Mouse (Mus musculus): Measurements from ENCODE around the gene Zcchc8. TPM values are rescaled to one million over a fixed set of nuclear protein-coding genes. Genes with fewer than 3 reads are reported as not detected.
A peak's percentile ranks its signal among the peaks of the same experiment; 100 is the strongest.

The Zcchc8 gene
- total and polyA plus RNA-seq, 2 experiments from 2014 or later: 40.6 to 46.3 TPM

DNA sequence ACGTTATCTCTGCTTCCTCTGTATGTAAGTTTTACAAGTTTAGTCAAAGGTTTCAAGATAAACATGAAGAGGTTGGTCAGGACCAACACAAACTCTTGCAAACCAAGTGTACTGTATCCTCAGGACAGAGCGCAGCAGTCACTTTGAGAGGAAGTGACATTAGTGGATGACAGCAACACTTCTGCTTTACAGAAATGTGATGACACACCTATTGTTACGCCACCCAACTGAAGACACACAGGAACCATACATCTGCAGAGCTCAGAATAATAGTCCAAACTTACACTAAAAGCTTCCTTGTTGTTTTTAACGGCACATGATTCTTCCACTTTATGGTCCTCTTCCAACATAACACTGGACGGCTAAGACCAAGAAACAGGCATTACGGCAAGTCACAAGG, 7.1 kb downstream of the Zcchc8 start:
- H3K9me3 ChIP-seq (ENCODE audit: low read length): no peaks in the 10 kb centered on the region
- H3K27ac ChIP-seq (ENCODE audit: low read depth, low read length): no peak overlapping the region
- no peaks in the 10 kb centered on the region for H3K4me1 ChIP-seq (ENCODE audit: insufficient read depth, low read length)
- no peak overlapping the region for H3K9ac ChIP-seq (replicated peaks; ENCODE audit: low read length, poor library complexity, severe bottlenecking)
- DNase-seq (ENCODE audit: low spot score): no peak
- H3K36me3 ChIP-seq (ENCODE audit: insufficient read depth, low read length): peaks cover 54% of the 10 kb centered on the region
- WGBS: 95% methylated on average over 6 of the region's 6 CpGs
- TF ChIP-seq CTCF (IDR thresholded peaks at IDR 0.05): no peak
- no peak overlapping the region for H3K4me3 ChIP-seq (ENCODE audit: low read depth, low read length)
- H3K4me2 ChIP-seq (ENCODE audit: low read depth, low read length, poor library complexity, severe bottlenecking): no peak overlapping the region
- ATAC-seq (ENCODE audit: low FRiP score): no peak
- no peaks in the 10 kb centered on the region for H3K27me3 ChIP-seq (ENCODE audit: insufficient read depth, low read length)

DNA sequence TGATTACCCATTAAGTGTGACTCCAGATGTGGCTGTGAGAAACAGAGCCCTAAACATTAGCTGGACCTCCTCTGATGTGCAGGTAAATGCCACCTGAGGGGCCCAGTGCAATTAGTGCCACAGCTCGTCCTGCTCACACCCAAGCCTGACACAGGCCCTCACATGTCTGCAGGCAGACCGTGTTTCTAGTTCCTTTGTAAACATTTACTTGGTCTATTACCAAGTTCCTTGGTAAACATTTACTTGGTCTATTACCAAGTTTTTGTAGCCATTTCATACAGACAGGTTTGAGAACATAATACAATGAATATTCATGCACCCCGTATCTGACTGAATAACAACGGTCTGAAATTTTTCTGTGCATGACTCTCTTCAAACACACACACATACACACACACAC, 11.3 kb downstream of the Zcchc8 start:
- Histone ChIP-seq H3K4me3 (ENCODE audit: low read depth, low read length) (no peak overlapping the region), H3K36me3 (ENCODE audit: insufficient read depth, low read length) (peaks cover 75% of the 10 kb centered on the region), H3K4me1 (ENCODE audit: insufficient read depth, low read length) (no peaks in the 10 kb centered on the region), H3K4me2 (ENCODE audit: low read depth, low read length, poor library complexity, severe bottlenecking) (no peak overlapping the region), H3K27ac (ENCODE audit: low read depth, low read length) (no peak overlapping the region), H3K9ac (replicated peaks; ENCODE audit: low read length, poor library complexity, severe bottlenecking) (no peak overlapping the region), H3K9me3 (ENCODE audit: low read length) (no peaks in the 10 kb centered on the region), H3K27me3 (ENCODE audit: insufficient read depth, low read length) (no peaks in the 10 kb centered on the region)
- DNase-seq (ENCODE audit: low spot score): no peak
- no peak for TF ChIP-seq CTCF (IDR thresholded peaks at IDR 0.05)
- ATAC-seq (ENCODE audit: low FRiP score): no peak
- WGBS: 91% methylated on average over 4 of the region's 4 CpGs

DNA sequence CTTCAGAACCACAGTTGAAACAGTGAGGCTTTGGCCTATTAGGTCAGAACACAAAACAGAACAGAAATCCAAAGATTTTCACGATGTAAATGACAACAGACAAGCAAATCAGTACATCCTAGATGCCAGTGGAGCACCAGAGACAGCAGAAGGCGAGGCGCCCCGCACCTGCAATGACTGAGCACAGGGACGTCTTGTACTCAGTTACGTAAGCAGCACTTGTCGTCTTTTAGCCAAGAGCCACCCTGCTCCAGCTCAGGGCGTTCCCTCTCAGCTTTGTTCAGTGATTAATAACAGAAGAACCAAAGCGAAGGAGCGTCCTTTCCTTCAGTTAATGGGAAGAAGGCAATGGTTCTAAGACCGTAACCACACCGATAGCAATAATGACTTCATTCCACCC, 12.3 kb downstream of the Zcchc8 start:
- ATAC-seq (ENCODE audit: low FRiP score): no peak
- no peak for DNase-seq (ENCODE audit: low spot score)
- no peaks in the 10 kb centered on the region for H3K27me3 ChIP-seq (ENCODE audit: insufficient read depth, low read length)
- no peak overlapping the region for H3K9ac ChIP-seq (replicated peaks; ENCODE audit: low read length, poor library complexity, severe bottlenecking)
- no peaks in the 10 kb centered on the region for H3K9me3 ChIP-seq (ENCODE audit: low read length)
- H3K4me2 ChIP-seq (ENCODE audit: low read depth, low read length, poor library complexity, severe bottlenecking): no peak overlapping the region
- no peak overlapping the region for H3K27ac ChIP-seq (ENCODE audit: low read depth, low read length)
- no peak for TF ChIP-seq CTCF (IDR thresholded peaks at IDR 0.05)
- WGBS: 94% methylated on average over 12 of the region's 12 CpGs
- H3K4me1 ChIP-seq (ENCODE audit: insufficient read depth, low read length): no peaks in the 10 kb centered on the region
- peaks cover 73% of the 10 kb centered on the region for H3K36me3 ChIP-seq (ENCODE audit: insufficient read depth, low read length)
- H3K4me3 ChIP-seq (ENCODE audit: low read depth, low read length): no peak overlapping the region

DNA sequence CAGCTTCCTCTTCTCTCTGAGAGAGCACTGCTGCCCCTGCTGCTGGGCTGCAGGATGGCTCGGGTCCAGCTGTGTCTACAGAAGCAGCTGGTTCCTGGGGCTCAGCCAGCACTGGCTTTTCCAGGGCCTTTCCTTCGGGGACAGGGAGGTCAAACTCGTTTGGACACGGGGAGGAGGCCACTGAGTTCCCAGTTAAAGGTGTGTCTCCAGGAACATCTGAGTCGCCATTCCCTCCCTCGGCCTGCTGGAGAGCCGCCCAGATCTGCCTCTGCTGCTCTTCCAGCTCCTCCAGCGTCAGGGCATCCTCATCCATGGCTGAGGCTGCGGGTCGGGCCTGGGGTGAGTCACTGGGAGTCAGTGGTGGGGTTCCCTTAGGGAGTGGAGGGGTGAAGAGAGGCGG, 20.3 kb downstream of the Zcchc8 start:
- Histone ChIP-seq H3K4me2 (ENCODE audit: low read depth, low read length, poor library complexity, severe bottlenecking) (no peak overlapping the region), H3K27me3 (ENCODE audit: insufficient read depth, low read length) (no peaks in the 10 kb centered on the region), H3K4me1 (ENCODE audit: insufficient read depth, low read length) (no peaks in the 10 kb centered on the region), H3K9me3 (ENCODE audit: low read length) (no peaks in the 10 kb centered on the region), H3K9ac (replicated peaks; ENCODE audit: low read length, poor library complexity, severe bottlenecking) (no peak overlapping the region), H3K36me3 (ENCODE audit: insufficient read depth, low read length) (peaks cover 49% of the 10 kb centered on the region), H3K27ac (ENCODE audit: low read depth, low read length) (no peak overlapping the region), H3K4me3 (ENCODE audit: low read depth, low read length) (no peak overlapping the region)
- 0 out of 2 replicates have a peak, but pooled peaks have one; percentile 12 for TF ChIP-seq CTCF (IDR thresholded peaks at IDR 0.05)
- ATAC-seq (ENCODE audit: low FRiP score): no peak
- DNase-seq (ENCODE audit: low spot score): peak; percentile 66
- WGBS: 69% methylated on average over 11 of the region's 11 CpGs

DNA sequence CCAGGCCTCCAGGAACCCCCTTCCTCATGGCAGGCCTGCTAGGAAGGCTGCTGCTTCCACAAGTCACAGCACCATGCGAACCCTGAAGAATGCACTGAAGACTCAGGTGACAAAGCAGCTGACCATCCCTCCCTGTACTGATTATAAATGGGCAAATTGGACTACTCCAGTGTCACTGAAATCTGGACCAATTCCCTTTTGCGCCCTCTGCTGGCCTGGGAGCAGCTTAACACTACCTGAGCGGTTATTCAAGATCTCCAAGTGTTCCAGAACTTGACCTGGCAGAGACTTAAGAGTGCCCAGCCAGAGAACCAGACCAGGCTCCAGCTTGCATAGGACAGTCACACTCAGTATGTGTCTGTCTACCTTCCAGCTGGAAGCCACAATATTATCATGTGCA, 21.7 kb downstream of the Zcchc8 start:
- no peak for ATAC-seq (ENCODE audit: low FRiP score)
- peak; percentile 87 for TF ChIP-seq CTCF (IDR thresholded peaks at IDR 0.05)

GRCm38 (mm10) chr5:123696961-123697360, 23.9 kb downstream of the Zcchc8 start:
- Histone ChIP-seq H3K4me2 (ENCODE audit: low read depth, low read length, poor library complexity, severe bottlenecking) (no peak overlapping the region), H3K36me3 (ENCODE audit: insufficient read depth, low read length) (peaks cover 23% of the 10 kb centered on the region), H3K27me3 (ENCODE audit: insufficient read depth, low read length) (no peaks in the 10 kb centered on the region), H3K4me1 (ENCODE audit: insufficient read depth, low read length) (no peaks in the 10 kb centered on the region), H3K9ac (replicated peaks; ENCODE audit: low read length, poor library complexity, severe bottlenecking) (no peak overlapping the region), H3K4me3 (ENCODE audit: low read depth, low read length) (no peak overlapping the region), H3K9me3 (ENCODE audit: low read length) (no peaks in the 10 kb centered on the region), H3K27ac (ENCODE audit: low read depth, low read length) (no peak overlapping the region)
- 87% methylated on average over 4 of the region's 4 CpGs for WGBS
- no peak for DNase-seq (ENCODE audit: low spot score)
- no peak for ATAC-seq (ENCODE audit: low FRiP score)
- TF ChIP-seq CTCF (IDR thresholded peaks at IDR 0.05): no peak

More for the DNA sequence above, 21.7 kb downstream of the Zcchc8 start:
- Histone ChIP-seq H3K4me3 (ENCODE audit: low read depth, low read length) (no peak overlapping the region), H3K27me3 (ENCODE audit: insufficient read depth, low read length) (no peaks in the 10 kb centered on the region), H3K27ac (ENCODE audit: low read depth, low read length) (no peak overlapping the region), H3K4me2 (ENCODE audit: low read depth, low read length, poor library complexity, severe bottlenecking) (no peak overlapping the region), H3K36me3 (ENCODE audit: insufficient read depth, low read length) (peaks cover 43% of the 10 kb centered on the region), H3K9me3 (ENCODE audit: low read length) (no peaks in the 10 kb centered on the region), H3K4me1 (ENCODE audit: insufficient read depth, low read length) (no peaks in the 10 kb centered on the region), H3K9ac (replicated peaks; ENCODE audit: low read length, poor library complexity, severe bottlenecking) (no peak overlapping the region)
- peak; percentile 84 for DNase-seq (ENCODE audit: low spot score)
- WGBS: 24% methylated on average over 3 of the region's 3 CpGs
